Mouse (Mus musculus) bone marrow macrophage, adult 2 months (primary cell): ENCODE data around the gene Wdfy2.

ENCODE experiments used
- CTCF ChIP-seq: IDR thresholded peaks from 2 replicates; pipeline ENCODE4 v1.5.1; 2012; ENCODE audit warnings: low read depth, mild to moderate bottlenecking, low read length, moderate library complexity
- POLR2A ChIP-seq: IDR thresholded peaks from 2 replicates; pipeline ENCODE4 v1.6.1; 2012; ENCODE audit warnings: mild to moderate bottlenecking, low read depth, low read length, borderline replicate concordance

DNA sequence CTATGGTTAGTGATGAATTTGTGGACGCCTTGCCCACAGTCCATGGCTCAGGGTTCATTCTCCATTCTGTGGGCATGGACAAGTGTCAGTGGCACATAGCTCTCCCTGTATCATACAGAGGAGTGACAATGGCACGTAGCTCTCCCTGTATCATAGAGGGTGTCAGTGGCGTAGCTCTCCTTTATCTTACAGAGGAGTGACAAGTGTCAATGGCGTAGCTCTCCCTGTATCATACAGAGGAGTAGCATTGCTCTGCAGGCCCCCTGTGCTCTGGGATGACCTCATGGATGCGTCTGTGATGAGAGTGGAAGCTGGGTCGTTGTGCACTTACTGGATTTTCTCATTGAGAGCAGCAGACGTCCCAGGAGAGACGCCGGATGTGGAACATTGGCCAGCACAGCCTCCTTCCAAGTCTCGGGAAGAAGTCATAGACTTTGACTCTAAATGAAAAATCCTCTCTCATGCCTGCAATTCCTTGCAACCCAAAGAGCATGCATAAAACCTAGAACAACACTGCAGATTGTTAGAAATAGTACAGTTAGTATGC, 79.1 kb downstream of the Wdfy2 start:
- TF ChIP-seq CTCF: no peak
- TF ChIP-seq POLR2A: no peak
